ENCODE assay signal across 8 mouse cellular contexts in the genomic region with DNA sequence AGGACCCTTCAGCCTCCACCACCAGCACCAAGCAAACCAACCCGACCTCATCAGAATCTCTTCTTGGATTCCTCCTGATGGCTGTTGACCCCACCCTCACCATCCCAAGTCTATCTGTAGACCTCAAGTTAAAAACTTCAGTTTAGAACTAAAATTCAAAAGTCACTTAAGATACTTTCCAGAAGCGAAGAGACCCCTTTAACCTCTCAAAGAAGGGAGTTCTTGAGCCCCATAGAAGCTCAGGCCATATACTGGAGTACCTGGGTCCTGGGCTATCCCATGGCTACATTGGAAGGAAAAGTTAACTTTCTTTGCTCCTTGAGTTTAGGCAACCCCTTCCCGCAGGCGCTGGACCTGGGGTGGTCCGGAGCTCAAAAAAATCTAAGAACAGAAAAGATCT. TPM values are rescaled to one million over a fixed set of nuclear protein-coding genes. Genes with fewer than 3 reads are reported as not detected.
A peak's percentile ranks its signal among the peaks of the same experiment; 100 is the strongest.
DNase-seq lines count a peak whose midpoint lies in the region; ATAC-seq and TF ChIP-seq lines count a peak whose summit lies in the region.

No protein-coding gene starts in this region.

- H3K79me2 ChIP-seq in CH12.LX (replicated peaks; ENCODE audit: control insufficient read depth, extremely low read depth, insufficient read depth, poor library complexity, severe bottlenecking) = no peaks in the 10 kb centered on the region

- intact Hi-C loops in heart, postnatal 14 days (cut with DNase I) = no loop called here

- no peak for TF ChIP-seq EP300 in CH12.LX (IDR thresholded peaks at IDR 0.05; ENCODE audit: low read length)

- no peaks in the 10 kb centered on the region for H3K36me3 ChIP-seq in heart, embryonic 13.5 days
- no peaks in the 10 kb centered on the region for H3K36me3 ChIP-seq in CH12.LX (replicated peaks in 1 of 2; ENCODE audit: control insufficient read depth in 1 of 2, insufficient read depth in 1 of 2, low read length in 1 of 2)
- no peaks in the 10 kb centered on the region for H3K36me3 ChIP-seq in forebrain, embryonic 15.5 days
- H3K36me3 ChIP-seq in liver, embryonic 15.5 days (replicated peaks) = no peaks in the 10 kb centered on the region

- dilution Hi-C loops in CH12.LX (cut with MboI; ENCODE audit: extremely low pct_ligation_motif_present, extremely low pct_unique_long_range_greater_than_20kb, low sequenced_read_pairs) = no loop called here

- 8% methylated on average over 5 of the region's 5 CpGs for WGBS in heart, embryonic 13.5 days
- WGBS in forebrain, embryonic 15.5 days = 17% methylated on average over 5 of the region's 5 CpGs
- WGBS in liver, embryonic 15.5 days (ENCODE audit: insufficient replicate concordance) = 12% methylated on average over 5 of the region's 5 CpGs

- no peak for TF ChIP-seq RAD21 in CH12.LX (IDR thresholded peaks at IDR 0.05; ENCODE audit: low read depth, low read length)

- H3K27ac ChIP-seq in heart, embryonic 13.5 days (replicated peaks) = no peak overlapping the region
- no peak overlapping the region for H3K27ac ChIP-seq in CH12.LX (ENCODE audit: insufficient read depth, low read depth)
- peak overlapping the region; percentile 85; the same call in 1 of the 2 replicates for H3K27ac ChIP-seq in forebrain, embryonic 15.5 days (replicated peaks)
- H3K27ac ChIP-seq in liver, embryonic 15.5 days (replicated peaks) = no peak overlapping the region

- peaks cover 8% of the 10 kb centered on the region for H3K9me3 ChIP-seq in heart, embryonic 13.5 days
- peaks cover 6% of the 10 kb centered on the region for H3K9me3 ChIP-seq in CH12.LX (replicated peaks; ENCODE audit: low read length)
- H3K9me3 ChIP-seq in forebrain, embryonic 15.5 days = no peaks in the 10 kb centered on the region
- H3K9me3 ChIP-seq in liver, embryonic 15.5 days (replicated peaks) = 0 out of 2 replicates have a peak, but pooled peaks cover 2% of the 10 kb centered on the region

- no peak for TF ChIP-seq POLR2A in CH12.LX (IDR thresholded peaks at IDR 0.05; ENCODE audit: low read depth, low read length)

- peak overlapping the region; percentile 81 for H3K9ac ChIP-seq in heart, embryonic 13.5 days
- H3K9ac ChIP-seq in CH12.LX (ENCODE audit: insufficient read depth, low read depth) = no peak overlapping the region
- peak overlapping the region; percentile 83 for H3K9ac ChIP-seq in forebrain, embryonic 15.5 days (replicated peaks)
- H3K9ac ChIP-seq in liver, embryonic 15.5 days = no peak overlapping the region

- TF ChIP-seq CTCF in CH12.LX (conservative IDR thresholded peaks at IDR 0.05 in 1 of 2, IDR thresholded peaks at IDR 0.05 in 1 of 2; ENCODE audit: low read depth in 2 of 2, low read length in 2 of 2) = no peak

- peak overlapping the region; percentile 78 for H3K4me3 ChIP-seq in heart, embryonic 13.5 days
- H3K4me3 ChIP-seq in CH12.LX (replicated peaks in 1 of 3; ENCODE audit: low read depth in 2 of 3, low read length in 2 of 3, poor library complexity in 1 of 3) = peak overlapping the region in 1 of 3 experiments; percentile 68
- peak overlapping the region; percentile 60 for H3K4me3 ChIP-seq in forebrain, embryonic 15.5 days
- H3K4me3 ChIP-seq in liver, embryonic 15.5 days (replicated peaks) = peak overlapping the region; percentile 56

- ATAC-seq in heart, embryonic 13.5 days (ENCODE audit: extremely low read depth, insufficient number of reproducible peaks, low FRiP score, low TSS enrichment) = no peak
- ATAC-seq in forebrain, embryonic 15.5 days (replicated peaks) = 0 out of 2 replicates have a peak, but pooled peaks have one; percentile 1
- no peak for ATAC-seq in liver, embryonic 15.5 days (ENCODE audit: insufficient read depth)

- in situ Hi-C loops in CH12.LX (cut with MboI; ENCODE audit: low pct_ligation_motif_present, low pct_unique_long_range_greater_than_20kb, low sequenced_read_pairs) = loop anchor here (25.0 kb wide), 2 partner anchors 135 to 365 kb away; no protein-coding TSS in a partner anchor

- H3K4me2 ChIP-seq in heart, embryonic 13.5 days = peak overlapping the region; percentile 92
- H3K4me2 ChIP-seq in CH12.LX (ENCODE audit: insufficient read depth, low read depth, poor library complexity, severe bottlenecking) = peak overlapping the region; percentile 82
- peak overlapping the region; percentile 83 for H3K4me2 ChIP-seq in forebrain, embryonic 15.5 days (replicated peaks)
- H3K4me2 ChIP-seq in liver, embryonic 15.5 days = peak overlapping the region; percentile 75

- peaks cover 26% of the 10 kb centered on the region for H3K4me1 ChIP-seq in heart, embryonic 13.5 days
- H3K4me1 ChIP-seq in CH12.LX (ENCODE audit: control insufficient read depth in 1 of 2, insufficient read depth in 2 of 2) = peaks cover 5 to 30% of the 10 kb centered on the region in 2 experiments; a peak in 3 of 4 replicates
- peaks cover 39% of the 10 kb centered on the region for H3K4me1 ChIP-seq in forebrain, embryonic 15.5 days
- peaks cover 15% of the 10 kb centered on the region for H3K4me1 ChIP-seq in liver, embryonic 15.5 days (replicated peaks)

- no peak for DNase-seq in heart, postnatal 14 days
- DNase-seq in CH12.LX (ENCODE audit: extremely low read depth) = no peak
- DNase-seq in urinary bladder, postnatal 10 days (ENCODE audit: low spot score) = no peak
- no peak for DNase-seq in left cerebral cortex, adult 11 months (ENCODE audit: low spot score)
- no peak for DNase-seq in kidney, adult 8-10 months

- H3K27me3 ChIP-seq in heart, embryonic 13.5 days (replicated peaks) = peaks cover 23% of the 10 kb centered on the region; the same call in 1 of the 2 replicates
- peaks cover 11% of the 10 kb centered on the region for H3K27me3 ChIP-seq in CH12.LX (replicated peaks)
- H3K27me3 ChIP-seq in forebrain, embryonic 15.5 days = no peaks in the 10 kb centered on the region
- peaks cover 68% of the 10 kb centered on the region for H3K27me3 ChIP-seq in liver, embryonic 15.5 days

TF ChIP-seq in CH12.LX, 34 proteins besides CTCF, POLR2A, EP300 and RAD21:
- no peak for TF ChIP-seq MAZ (IDR thresholded peaks at IDR 0.05; ENCODE audit: low read depth, low read length)
- no peak for TF ChIP-seq TBP (conservative IDR thresholded peaks at IDR 0.05; ENCODE audit: low read depth, low read length)
- TF ChIP-seq RCOR1 (conservative IDR thresholded peaks at IDR 0.05; ENCODE audit: low read depth, low read length) = no peak
- TF ChIP-seq ELF1 (IDR thresholded peaks at IDR 0.05; ENCODE audit: low read depth, low read length) = no peak
- no peak for TF ChIP-seq CHD2 (IDR thresholded peaks at IDR 0.05; ENCODE audit: low read length)
- TF ChIP-seq UBTF (IDR thresholded peaks at IDR 0.05; ENCODE audit: low read depth, low read length) = no peak
- TF ChIP-seq ZMIZ1 (IDR thresholded peaks at IDR 0.05; ENCODE audit: low read depth, low read length) = no peak
- TF ChIP-seq USF2 (conservative IDR thresholded peaks at IDR 0.05; ENCODE audit: low read depth, low read length) = no peak
- TF ChIP-seq JUN (IDR thresholded peaks at IDR 0.05; ENCODE audit: insufficient read depth, low read depth, low read length) = no peak
- no peak for TF ChIP-seq MAFK (IDR thresholded peaks at IDR 0.05; ENCODE audit: insufficient replicate concordance, low read length)
- no peak for TF ChIP-seq MAX (IDR thresholded peaks at IDR 0.05; ENCODE audit: low read length)
- TF ChIP-seq ETS1 (conservative IDR thresholded peaks at IDR 0.05; ENCODE audit: low read depth, low read length) = no peak
- TF ChIP-seq PAX5 (IDR thresholded peaks at IDR 0.05; ENCODE audit: low read length) = no peak
- TF ChIP-seq ZNF384 (IDR thresholded peaks at IDR 0.05; ENCODE audit: low read depth, low read length) = no peak
- TF ChIP-seq MEF2A (IDR thresholded peaks at IDR 0.05; ENCODE audit: borderline replicate concordance, low read depth, low read length) = no peak
- no peak for TF ChIP-seq USF1 (IDR thresholded peaks at IDR 0.05; ENCODE audit: low read depth, low read length)
- TF ChIP-seq TCF12 (IDR thresholded peaks at IDR 0.05; ENCODE audit: low read depth, low read length) = no peak
- no peak for TF ChIP-seq MXI1 (IDR thresholded peaks at IDR 0.05; ENCODE audit: low read depth, low read length)

RNA-seq across cellular contexts. Expression of gene Kcnmb4, which starts 1.1 kb away (rescaled TPM):
- polyA plus RNA-seq in heart, embryonic 13.5 days (2015; fragmentation: Nextera tagmentation; extraction: Ambion mirVana) = 3.9 and 4.4 TPM in 2 replicates
- 1 to 10 TPM in 1 of 2 experiments, under 1 TPM in 1; 0.69 to 1.1 TPM for total RNA-seq in heart, postnatal 14 days (2021)
- 1.1 TPM in 2 replicates for total RNA-seq in CH12.LX (2012; rRNA removed)
- 1.0 and 1.8 TPM in 2 replicates for total RNA-seq in CH12.LX (2014; rRNA removed)
- 0.80 and 1.2 TPM in 2 replicates for polyA plus RNA-seq in CH12.LX (2012; ENCODE audit: insufficient read length, low read depth)
- 16.4 and 18.5 TPM in 2 replicates for polyA plus RNA-seq in forebrain, embryonic 15.5 days (2015; fragmentation: Nextera tagmentation; extraction: Ambion mirVana)
- 0.18 TPM in 1 of 2 replicates, not detected in the other for polyA plus RNA-seq in liver, embryonic 15.5 days (2015; fragmentation: Nextera tagmentation; extraction: Ambion mirVana)

Comparison
In these comparisons a context has a peak if more than half of its experiments do, and no peak if none do; other contexts are left out.
1. H3K9ac ChIP-seq: peak in heart, embryonic 13.5 days (single experiment) and forebrain, embryonic 15.5 days (single experiment); none in CH12.LX (single experiment) and liver, embryonic 15.5 days (single experiment).
2. Peak in every context shown above with its lines, with median percentiles within 50 percentile points of each other: H3K4me2 ChIP-seq.